Mouse (Mus musculus) brain, embryonic 18.5 days (tissue): ENCODE measurements at regions not wholly inside any gene's neighbourhood (a gene's known extent, or its start where the extent isn't known, plus 50 kb on each side); places are given as distances from the start of the nearest gene placed in this dataset.

Source experiments
- DNase-seq: peaks from one replicate; pipeline ENCODE4 v3.0.0-alpha.2; 2012; ENCODE audit warnings: low read depth, low spot score

GRCm38 (mm10) chr13:37468304-37469178 lies 123.5 kb downstream of the Ly86 start:
- DNase-seq = no peak

DNA sequence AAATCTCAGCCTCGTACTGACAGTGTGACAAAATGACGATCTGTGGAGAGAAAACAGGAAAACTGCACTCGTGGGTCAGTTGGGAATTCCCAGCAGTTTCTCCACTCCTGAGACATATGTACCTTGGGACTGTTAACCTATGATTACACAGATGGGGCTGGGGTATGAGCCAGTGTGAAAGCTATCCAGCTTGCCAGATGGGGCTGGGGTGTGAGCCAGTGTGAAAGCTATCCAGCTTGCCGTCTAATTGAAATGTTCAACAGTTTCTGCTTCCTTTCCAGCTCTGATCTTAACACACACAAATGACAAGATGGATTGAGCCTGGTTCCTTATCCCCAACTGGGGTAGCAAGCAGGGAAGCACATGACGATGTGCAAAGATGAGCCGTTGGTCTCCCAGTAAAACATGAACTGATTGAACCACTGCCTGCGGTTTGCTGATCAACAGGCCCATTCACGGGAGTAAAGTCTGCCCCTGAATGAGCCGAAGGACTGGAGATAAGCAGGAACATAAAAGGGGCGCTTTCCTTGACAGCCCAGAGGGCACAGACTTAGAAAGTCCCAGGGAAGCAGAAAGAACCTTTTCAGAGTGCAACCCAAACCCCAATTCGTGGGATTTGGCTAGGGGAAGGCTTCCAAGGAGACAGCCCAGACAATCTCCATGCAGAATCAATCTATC lies 125.4 kb downstream of the Ly86 start:
- no peak for DNase-seq

DNA sequence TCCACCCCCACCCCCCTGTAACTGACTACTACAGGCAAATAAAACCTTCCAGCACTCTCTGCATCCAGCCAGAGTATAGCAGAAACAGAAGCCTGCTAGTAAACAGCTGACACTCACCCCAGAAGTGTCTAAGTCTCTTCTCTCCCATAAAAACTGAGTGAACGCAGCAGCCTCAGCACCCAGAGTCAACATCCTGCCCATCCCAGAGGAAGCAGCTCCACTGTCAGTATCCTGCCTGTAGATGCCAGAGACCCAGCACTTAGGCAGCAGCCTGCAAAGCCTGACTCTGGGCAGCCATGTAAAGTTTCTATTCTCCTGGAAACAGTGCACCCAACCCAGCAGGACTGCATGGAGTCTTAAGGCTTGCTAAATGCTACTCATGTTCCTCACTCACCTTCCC lies 128.4 kb downstream of the Ly86 start:
- DNase-seq = no peak

GRCm38 (mm10) chr13:37475804-37476203 lies 130.8 kb downstream of the Ly86 start:
- DNase-seq = no peak

DNA sequence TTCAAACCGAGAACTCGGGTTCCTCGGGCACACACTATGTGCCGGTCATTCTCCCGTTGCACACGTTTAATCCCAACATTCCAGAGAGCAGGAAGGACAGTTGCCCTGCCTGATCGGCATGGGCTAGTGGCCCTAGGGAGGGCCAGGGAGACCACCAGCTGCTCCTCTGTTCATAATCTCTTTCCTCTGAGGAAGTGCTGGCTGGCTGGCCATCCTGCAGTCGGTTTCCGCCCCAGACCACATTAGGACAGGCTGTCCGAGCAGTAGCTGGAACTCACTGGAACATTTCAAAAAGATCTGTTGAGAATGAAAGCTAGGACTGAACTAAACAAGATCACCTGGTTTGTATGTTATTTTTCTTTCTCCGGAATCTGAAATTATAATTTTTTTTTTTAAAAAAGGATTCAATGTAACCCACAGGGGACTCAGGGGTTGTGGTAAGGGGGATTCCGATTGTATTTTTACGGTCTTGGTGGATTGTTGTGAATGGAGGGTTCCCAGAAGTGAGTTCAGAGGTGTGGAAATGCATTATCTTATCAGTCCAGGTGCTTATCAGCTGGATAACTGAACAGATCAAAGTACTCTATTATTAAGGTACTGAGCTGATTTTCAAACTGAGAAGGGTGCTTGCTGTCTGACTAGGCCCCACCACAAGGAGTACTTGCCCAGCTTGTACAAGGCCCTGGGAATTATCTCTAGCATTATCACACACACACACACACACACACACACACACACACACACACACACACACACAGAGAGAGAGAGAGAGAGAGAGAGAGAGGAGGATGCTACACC lies 131.4 kb downstream of the Ly86 start:
- no peak for DNase-seq

GRCm38 (mm10) chr13:37477342-37477741 lies 132.3 kb downstream of the Ly86 start:
- no peak for DNase-seq

DNA sequence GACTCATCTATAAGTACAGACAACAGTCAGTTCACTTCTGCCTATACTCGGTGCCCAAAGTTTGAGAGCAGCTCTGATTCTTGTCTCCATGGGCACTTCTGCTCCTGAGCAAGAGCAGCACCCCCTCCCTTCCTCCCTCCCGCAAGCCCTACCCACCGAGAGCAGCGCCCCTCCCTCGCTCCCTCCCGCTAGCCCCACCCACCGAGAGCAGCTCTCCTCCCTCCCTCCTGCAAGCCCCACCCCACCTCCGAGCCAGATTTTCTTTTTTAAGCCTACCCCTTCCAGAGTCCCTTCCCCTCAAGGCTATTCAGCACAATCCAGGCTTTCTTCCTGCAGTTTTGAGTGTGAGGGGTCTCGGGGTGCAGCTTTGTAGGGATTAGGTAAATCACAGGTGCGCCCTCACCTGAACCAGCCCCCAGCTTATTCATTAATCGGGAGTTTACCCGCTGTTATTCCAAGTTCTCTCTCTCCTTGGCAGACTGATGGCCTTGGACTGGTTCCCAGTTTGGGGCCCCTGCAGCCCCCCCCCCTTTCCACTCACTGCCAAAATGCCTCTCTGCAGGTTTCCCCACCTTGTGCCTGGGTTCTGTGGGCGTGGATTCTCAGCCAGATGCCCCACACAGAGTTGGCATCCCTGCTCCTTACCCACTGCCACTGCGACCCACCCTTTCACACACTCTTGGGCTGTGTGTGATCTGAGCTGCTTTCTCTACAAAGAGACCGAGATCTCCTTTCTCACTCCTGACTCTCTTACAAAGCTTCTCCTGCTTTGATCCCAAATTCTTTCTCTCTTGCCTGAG lies 132.9 kb downstream of the Ly86 start:
- no peak for DNase-seq

DNA sequence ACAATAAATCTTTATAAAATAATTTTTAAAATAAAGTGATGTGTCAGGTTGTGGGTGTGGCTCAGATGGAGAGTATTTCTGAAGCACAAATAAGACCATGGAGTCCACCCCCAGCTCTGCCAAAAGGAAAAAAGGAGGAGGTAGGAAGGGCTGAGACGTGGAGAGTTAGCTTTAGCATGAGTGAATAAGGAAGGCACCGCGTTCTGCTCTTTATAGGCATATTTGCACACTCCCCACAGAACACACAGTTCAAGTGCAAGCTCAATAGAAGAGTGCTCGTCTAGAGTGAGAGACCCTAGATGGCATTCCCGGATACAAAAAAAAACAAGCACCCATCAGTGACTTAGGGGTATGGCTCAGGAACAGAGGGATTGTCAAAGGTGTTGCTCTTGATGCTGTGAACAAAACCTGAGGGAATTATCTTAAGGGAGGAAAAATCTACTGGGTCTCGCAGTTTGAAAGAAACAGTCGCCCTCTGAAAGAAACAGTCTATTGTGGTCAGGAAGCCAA lies 134.2 kb downstream of the Ly86 start:
- DNase-seq = no peak

DNA sequence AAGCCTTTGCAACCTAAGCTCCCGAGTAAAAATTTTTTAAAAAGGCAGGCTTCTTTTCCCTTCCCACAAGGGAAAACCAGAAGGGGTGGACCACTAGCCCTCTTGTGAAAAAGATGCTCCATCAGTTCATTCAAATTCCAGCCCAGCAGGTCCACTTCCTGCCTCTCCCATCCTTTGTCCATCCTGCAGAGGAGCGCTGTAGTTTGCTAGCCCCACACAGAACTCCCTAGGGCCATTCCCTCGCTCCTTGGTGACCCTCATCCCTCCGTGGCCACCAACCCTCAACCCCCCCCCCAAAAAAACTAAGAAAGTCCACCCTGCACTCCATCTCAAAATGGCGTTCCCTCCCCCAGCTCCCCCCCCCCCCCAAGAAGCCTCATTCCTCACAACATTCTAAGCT lies 136.5 kb downstream of the Ly86 start:
- no peak for DNase-seq

- no peak for DNase-seq
Observed at GRCm38 (mm10) chr13:37482038-37482437, 137.0 kb downstream of the Ly86 start.

DNA sequence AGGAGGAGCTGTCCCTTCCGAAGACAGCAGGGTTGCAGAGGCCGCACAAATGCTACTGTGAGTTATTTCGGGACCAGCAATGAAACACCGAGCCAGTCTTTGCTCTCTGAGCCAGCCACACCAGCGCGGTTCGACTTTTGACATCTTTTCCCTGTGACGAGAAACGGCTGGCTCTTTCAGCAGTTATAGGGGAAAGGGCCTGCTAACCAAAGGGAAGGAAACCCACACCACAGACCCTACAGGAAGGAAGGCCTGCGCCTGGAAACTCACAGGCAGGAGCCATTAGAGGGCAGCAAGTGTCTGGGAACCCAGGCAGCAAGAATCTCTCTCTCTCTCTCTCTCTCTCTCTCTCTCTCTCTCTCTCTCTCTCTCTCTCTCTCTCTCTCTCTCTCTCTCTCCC lies 137.6 kb downstream of the Ly86 start:
- no peak for DNase-seq

GRCm38 (mm10) chr13:37483010-37483855 lies 138.2 kb downstream of the Ly86 start:
- no peak for DNase-seq

DNA sequence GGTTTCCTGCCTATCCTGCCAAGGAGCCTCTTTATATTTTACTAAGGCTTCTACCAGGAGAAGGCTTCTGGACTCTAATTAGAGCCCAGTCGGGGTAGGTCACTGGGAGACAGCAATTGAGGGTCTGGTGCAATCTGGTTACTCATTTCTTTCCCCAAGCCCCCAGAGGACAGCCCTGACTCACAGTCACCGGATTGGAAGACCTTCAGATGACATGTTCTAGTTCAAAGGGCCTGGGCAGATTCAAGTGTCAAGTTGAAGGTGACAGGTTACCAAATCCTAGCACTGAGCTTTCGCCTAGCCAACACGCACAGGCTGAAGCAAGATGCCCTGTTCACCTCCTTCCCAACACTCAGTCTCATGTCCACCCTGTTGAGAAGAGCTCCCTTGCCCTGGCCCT lies 139.6 kb downstream of the Ly86 start:
- DNase-seq = no peak

DNA sequence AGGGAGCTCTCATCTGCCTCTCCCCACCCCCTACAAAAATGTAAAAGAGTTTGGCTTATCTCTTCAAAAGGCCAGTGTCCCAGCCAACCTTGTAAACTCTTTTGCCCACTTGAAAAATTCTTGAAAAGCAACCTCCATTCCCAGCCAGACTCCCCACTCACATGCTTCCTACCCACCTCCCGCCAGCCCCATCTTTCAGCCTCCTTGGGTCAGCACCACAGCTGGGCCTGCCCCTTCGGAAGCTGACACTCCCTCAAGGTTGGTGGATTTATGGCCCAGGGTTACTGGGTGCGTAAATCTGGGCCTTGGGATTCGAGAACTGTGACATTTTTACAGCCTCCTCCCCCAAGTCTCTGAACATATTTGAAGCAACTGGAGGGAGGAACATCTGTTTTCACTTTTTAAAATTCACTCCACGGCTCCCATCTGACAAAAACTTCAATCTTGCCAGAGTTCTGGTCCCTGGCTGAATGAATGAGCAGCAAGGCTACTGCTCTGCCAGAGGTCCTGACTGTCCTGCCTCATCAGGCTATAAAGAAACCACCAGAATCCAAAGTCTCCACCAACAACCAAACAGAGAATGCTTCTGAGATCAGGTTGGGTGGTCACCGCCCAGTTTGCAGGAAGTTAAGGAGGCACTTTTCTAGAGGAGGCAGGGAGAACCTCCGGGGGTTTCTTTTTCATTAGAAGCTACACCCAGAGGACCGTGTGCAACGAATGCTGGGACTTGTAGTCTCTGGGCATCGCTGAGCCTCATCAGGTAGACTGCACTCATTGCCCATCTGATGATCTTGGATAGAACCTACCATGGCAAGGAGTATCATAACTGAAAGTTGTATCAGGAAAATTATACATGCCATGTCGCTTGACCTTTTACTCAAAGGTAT lies 147.3 kb downstream of the Ly86 start:
- DNase-seq = no peak

GRCm38 (mm10) chr13:37493331-37493730 lies 148.3 kb downstream of the Ly86 start:
- DNase-seq = no peak

- DNase-seq = no peak
Observed at GRCm38 (mm10) chr13:37495272-37495932, 150.4 kb downstream of the Ly86 start.

DNA sequence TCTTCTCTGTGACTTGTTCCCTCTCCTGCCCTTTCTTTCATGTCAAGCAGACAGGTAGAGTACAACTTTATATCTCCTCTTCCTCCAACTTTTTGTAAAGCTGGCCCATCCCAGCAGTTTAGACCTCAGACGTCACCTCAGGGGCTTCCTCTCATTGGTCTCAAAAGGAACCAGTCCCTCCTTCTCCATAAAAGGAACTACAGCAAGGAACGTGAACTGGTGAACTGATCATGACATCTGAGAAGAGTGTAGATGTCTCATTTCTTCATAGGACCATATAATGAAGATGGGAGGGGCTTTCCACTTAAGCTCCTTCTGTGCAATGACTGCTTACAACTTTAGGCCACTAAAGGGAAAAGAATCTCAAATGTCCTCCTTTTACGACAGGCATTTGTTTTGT lies 153.0 kb downstream of the Ly86 start:
- DNase-seq = no peak

- no peak for DNase-seq
Observed at GRCm38 (mm10) chr13:37500668-37501286, 155.8 kb downstream of the Ly86 start.
